Mouse (Mus musculus): Measurements from ENCODE around the gene Sorl1. TPM values are rescaled to one million over a fixed set of nuclear protein-coding genes. Genes with fewer than 3 reads are reported as not detected.

Sorl1 gene
- polyA plus RNA-seq, 1 experiment from 2014 or later: 13.3 TPM

DNA sequence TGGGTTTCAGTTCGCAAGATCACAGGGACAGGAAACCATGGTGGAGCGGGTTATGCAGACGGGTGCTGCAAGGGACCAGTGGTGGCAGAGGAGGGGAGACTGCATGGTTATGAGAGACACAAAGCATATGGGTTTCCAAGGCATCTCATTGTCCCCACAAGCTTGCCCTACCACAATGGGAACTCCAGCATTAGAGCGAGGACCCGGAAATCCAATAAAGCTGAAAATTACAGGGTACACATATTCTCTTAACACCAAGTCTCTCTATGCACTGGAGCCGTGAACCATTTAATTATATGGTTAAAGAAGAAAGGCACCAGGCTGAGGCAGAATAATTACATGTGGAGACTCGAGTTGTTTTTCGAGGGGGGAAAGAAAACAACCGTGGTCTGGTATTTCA is 139.0 kb downstream of the Sorl1 start:
- Histone ChIP-seq H3K9ac (replicated peaks) (no peak overlapping the region), H3K27ac (replicated peaks) (no peak overlapping the region), H3K4me2 (no peak overlapping the region), H3K4me1 (peaks cover 3% of the 10 kb centered on the region; the same call in 1 of the 2 replicates), H3K36me3 (peaks cover 57% of the 10 kb centered on the region), H3K27me3 (replicated peaks) (no peaks in the 10 kb centered on the region), H3K9me3 (replicated peaks) (no peaks in the 10 kb centered on the region), H3K4me3 (replicated peaks) (no peak overlapping the region)
- 55% methylated on average over 9 of the region's 9 CpGs for WGBS
- ATAC-seq (ENCODE audit: low FRiP score): no peak

DNA sequence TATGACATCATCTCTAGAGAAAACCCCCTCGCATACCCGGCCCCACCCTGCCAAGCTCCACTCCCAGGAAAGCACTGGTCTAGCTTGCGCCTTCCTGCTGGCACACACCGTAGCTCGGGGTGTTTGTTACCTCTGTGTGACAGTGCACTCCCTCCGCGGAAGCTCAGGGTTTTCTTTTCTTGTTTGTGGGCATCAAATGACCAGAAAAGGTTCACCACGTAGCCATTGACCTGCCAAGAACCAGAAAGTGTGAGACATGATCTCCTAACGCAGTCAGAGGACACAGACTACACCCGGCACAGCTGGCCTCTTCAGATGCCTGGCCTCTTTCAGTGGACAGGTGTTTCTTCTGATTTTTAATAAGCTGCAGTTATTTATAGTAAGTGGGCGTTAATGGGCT is 139.8 kb downstream of the Sorl1 start:
- ATAC-seq (ENCODE audit: low FRiP score): no peak

DNA sequence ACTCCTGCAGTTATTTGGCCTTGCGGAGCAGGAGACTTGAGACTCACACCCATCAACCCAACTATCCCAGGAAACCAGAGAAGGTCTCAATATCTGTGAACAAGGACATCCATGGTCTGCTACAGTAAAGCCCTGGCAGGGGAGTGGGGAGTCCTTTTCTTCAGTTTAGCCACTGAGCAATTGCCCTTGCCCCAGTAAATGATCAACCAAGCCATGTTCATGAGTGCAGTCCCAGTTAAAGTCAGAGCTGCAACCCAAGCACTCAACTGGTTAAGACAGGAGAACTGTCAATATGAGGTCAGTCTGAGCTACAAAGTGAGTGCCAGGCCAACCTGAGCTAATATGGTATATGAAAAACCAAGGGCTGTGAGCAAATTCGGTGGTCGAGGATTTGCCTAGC is 140.8 kb downstream of the Sorl1 start:
- peaks cover 46% of the 10 kb centered on the region for H3K36me3 ChIP-seq
- WGBS: 93% methylated on average over 3 of the region's 3 CpGs
- no peak overlapping the region for H3K9ac ChIP-seq (replicated peaks)
- H3K9me3 ChIP-seq (replicated peaks): no peaks in the 10 kb centered on the region
- no peak overlapping the region for H3K27ac ChIP-seq (replicated peaks)
- no peak overlapping the region for H3K4me2 ChIP-seq
- H3K27me3 ChIP-seq (replicated peaks): no peaks in the 10 kb centered on the region
- no peak overlapping the region for H3K4me3 ChIP-seq (replicated peaks)
- peaks cover 3% of the 10 kb centered on the region; the same call in 1 of the 2 replicates for H3K4me1 ChIP-seq
- no peak for ATAC-seq (ENCODE audit: low FRiP score)

More for the DNA sequence above, 139.8 kb downstream of the Sorl1 start:
- Histone ChIP-seq H3K9ac (replicated peaks) (no peak overlapping the region), H3K4me1 (peaks cover 3% of the 10 kb centered on the region; the same call in 1 of the 2 replicates), H3K9me3 (replicated peaks) (no peaks in the 10 kb centered on the region), H3K4me3 (replicated peaks) (no peak overlapping the region), H3K27ac (replicated peaks) (no peak overlapping the region), H3K27me3 (replicated peaks) (no peaks in the 10 kb centered on the region), H3K36me3 (peaks cover 55% of the 10 kb centered on the region), H3K4me2 (no peak overlapping the region)
- WGBS: 93% methylated on average over 11 of the region's 11 CpGs

DNA sequence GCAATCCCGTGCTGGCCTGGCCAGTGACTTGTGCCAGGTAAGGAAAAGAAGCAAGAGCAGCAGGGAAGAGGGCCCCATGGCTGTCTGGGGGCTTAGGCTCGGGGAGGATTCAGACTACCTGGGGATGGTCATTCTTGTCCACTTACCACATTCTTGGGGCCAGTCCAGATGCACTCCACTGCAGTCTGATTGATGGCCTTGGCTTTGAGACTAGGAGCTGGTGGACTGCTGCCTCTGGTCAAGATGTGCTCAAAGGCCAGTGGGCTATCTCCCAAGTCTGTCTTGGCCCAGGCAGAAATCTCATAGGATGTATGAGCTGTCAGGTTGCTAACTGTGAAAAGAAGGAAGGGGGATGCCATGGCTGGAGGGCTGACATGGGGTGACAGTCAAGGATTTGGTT is 141.3 kb downstream of the Sorl1 start:
- peaks cover 49% of the 10 kb centered on the region for H3K36me3 ChIP-seq
- H3K4me2 ChIP-seq: no peak overlapping the region
- H3K9me3 ChIP-seq (replicated peaks): no peaks in the 10 kb centered on the region
- ATAC-seq (ENCODE audit: low FRiP score): no peak
- 68% methylated on average over 2 of the region's 2 CpGs for WGBS
- no peaks in the 10 kb centered on the region for H3K27me3 ChIP-seq (replicated peaks)
- no peak overlapping the region for H3K4me3 ChIP-seq (replicated peaks)
- no peak overlapping the region for H3K27ac ChIP-seq (replicated peaks)
- H3K4me1 ChIP-seq: peaks cover 3% of the 10 kb centered on the region; the same call in 1 of the 2 replicates
- H3K9ac ChIP-seq (replicated peaks): no peak overlapping the region

DNA sequence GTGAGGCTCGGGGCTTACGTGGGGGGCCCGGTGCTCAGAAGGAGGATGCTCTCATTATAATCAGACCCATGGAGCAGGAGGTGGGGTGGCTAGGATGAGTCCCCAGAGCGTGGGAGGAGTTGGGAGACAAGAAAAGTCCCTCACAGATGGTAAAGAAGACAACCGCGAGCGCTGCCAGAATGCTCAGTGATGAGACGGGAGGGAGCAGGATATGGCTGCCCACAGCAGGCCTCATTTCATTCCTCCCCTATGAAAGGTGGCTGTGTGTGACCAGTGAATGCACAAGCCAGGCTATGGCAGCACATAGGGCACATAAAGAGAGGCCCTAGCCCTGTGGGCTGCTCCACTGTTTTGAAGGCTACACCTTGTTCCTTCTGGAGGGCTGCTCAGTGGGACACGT is 142.1 kb downstream of the Sorl1 start:
- 87% methylated on average over 9 of the region's 9 CpGs for WGBS
- H3K36me3 ChIP-seq: peaks cover 53% of the 10 kb centered on the region

DNA sequence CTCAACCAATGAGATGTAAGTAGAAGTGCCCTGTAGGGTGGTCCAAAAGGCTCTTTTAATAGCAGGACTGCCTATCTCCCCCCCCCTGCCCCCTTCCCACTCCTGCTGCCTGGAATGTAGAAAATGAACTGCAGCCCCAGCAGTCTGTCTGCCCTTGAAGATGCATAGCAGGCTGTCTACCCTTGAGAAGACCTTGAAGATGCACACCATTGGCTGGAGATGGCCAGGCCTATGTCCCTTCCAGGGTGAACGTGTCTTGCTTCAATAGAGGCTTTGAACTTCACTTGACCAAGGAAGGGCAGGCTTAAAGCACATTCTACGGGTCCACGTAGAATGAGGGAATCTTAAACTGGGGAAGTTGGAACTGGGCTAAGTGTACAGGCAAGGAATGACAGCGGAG is 142.8 kb downstream of the Sorl1 start:
- Histone ChIP-seq H3K27me3 (replicated peaks) (no peaks in the 10 kb centered on the region), H3K9ac (replicated peaks) (no peak overlapping the region), H3K4me3 (replicated peaks) (no peak overlapping the region), H3K9me3 (replicated peaks) (no peaks in the 10 kb centered on the region), H3K4me2 (no peak overlapping the region), H3K27ac (replicated peaks) (no peak overlapping the region), H3K4me1 (peaks cover 3% of the 10 kb centered on the region; the same call in 1 of the 2 replicates), H3K36me3 (peaks cover 57% of the 10 kb centered on the region)
- ATAC-seq (ENCODE audit: low FRiP score): no peak
- 84% methylated on average over 4 of the region's 4 CpGs for WGBS

More for the DNA sequence above, 142.1 kb downstream of the Sorl1 start:
- no peaks in the 10 kb centered on the region for H3K9me3 ChIP-seq (replicated peaks)
- H3K27ac ChIP-seq (replicated peaks): no peak overlapping the region
- no peak overlapping the region for H3K4me2 ChIP-seq
- H3K27me3 ChIP-seq (replicated peaks): no peaks in the 10 kb centered on the region
- no peak for ATAC-seq (ENCODE audit: low FRiP score)
- no peak overlapping the region for H3K4me3 ChIP-seq (replicated peaks)
- H3K9ac ChIP-seq (replicated peaks): no peak overlapping the region
- H3K4me1 ChIP-seq: peaks cover 3% of the 10 kb centered on the region; the same call in 1 of the 2 replicates

DNA sequence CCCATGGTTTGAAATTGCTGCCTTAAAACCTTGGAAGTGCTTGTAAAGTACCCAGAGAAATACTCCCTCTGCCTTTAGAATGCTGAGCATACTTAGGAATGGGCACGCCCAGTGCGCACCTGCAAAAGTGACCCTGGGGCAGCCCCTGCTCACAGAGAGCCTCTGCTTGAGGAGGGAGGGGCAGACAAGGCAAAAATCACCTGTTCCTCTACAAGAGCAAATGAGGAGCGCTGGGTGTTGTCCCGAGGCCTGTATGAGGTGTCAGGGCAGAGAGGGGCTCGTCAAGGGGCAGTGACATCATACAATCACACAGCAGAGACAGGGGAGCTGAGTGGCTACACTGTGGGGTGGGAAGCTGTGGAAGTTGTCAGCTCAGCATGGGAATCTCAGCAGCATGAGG is 143.3 kb downstream of the Sorl1 start:
- 82% methylated on average over 5 of the region's 5 CpGs for WGBS
- H3K9ac ChIP-seq (replicated peaks): no peak overlapping the region
- no peaks in the 10 kb centered on the region for H3K9me3 ChIP-seq (replicated peaks)
- H3K36me3 ChIP-seq: peaks cover 58% of the 10 kb centered on the region
- no peak overlapping the region for H3K4me2 ChIP-seq
- H3K4me3 ChIP-seq (replicated peaks): no peak overlapping the region
- no peak overlapping the region for H3K27ac ChIP-seq (replicated peaks)
- no peak for ATAC-seq (ENCODE audit: low FRiP score)
- H3K27me3 ChIP-seq (replicated peaks): no peaks in the 10 kb centered on the region
- peaks cover 2% of the 10 kb centered on the region; the same call in 1 of the 2 replicates for H3K4me1 ChIP-seq

DNA sequence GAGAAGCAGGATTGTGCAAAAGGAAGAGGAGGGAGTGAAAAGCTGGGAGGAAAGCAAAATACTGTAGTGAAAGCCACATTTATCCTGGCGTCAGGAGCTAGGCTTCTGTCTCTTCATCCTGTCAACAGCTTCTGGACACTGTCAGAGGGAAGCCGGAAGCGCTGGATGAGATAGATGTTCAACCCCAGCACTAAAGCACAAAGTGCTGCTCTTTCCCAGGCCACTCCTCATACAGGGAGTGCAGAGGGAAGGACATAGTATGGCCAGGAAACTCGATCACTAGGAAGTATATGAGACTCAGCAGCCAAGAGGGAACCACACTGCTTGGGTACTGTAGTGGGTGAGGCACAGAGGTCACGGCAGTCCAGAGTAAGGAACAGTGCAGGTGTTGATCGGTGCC is 145.7 kb downstream of the Sorl1 start:
- H3K36me3 ChIP-seq: peaks cover 53% of the 10 kb centered on the region
- 95% methylated on average over 6 of the region's 6 CpGs for WGBS

DNA sequence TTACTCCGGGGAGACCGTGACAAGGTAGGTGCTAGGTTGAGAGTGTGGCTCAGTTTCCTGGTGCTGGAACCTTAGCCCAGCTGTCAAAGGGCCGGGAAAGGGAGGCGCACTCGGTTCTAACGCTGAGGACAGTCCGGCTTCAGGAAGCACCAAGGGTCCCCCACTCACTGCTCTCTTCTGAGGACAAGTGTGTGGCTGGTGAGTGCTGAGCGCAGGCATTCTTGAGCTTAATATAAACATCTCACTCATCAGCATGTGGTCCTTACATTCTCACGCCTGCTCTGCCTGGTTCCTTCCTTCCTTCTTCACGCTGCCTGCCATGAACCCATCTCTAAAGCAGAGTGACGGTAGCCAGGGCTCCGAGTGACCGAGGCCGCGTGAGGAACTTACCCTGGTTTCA is 148.1 kb downstream of the Sorl1 start:
- Histone ChIP-seq H3K36me3 (peaks cover 41% of the 10 kb centered on the region), H3K9ac (replicated peaks) (no peak overlapping the region), H3K4me3 (replicated peaks) (no peak overlapping the region), H3K27me3 (replicated peaks) (no peaks in the 10 kb centered on the region), H3K9me3 (replicated peaks) (no peaks in the 10 kb centered on the region), H3K4me2 (no peak overlapping the region), H3K4me1 (peaks cover 5% of the 10 kb centered on the region), H3K27ac (replicated peaks) (no peak overlapping the region)
- 91% methylated on average over 15 of the region's 15 CpGs for WGBS
- no peak for ATAC-seq (ENCODE audit: low FRiP score)

More for the DNA sequence above, 145.7 kb downstream of the Sorl1 start:
- Histone ChIP-seq H3K4me1 (peaks cover 5% of the 10 kb centered on the region), H3K27me3 (replicated peaks) (no peaks in the 10 kb centered on the region), H3K4me2 (no peak overlapping the region), H3K27ac (replicated peaks) (no peak overlapping the region), H3K9me3 (replicated peaks) (no peaks in the 10 kb centered on the region), H3K9ac (replicated peaks) (no peak overlapping the region), H3K4me3 (replicated peaks) (no peak overlapping the region)
- ATAC-seq (ENCODE audit: low FRiP score): no peak

DNA sequence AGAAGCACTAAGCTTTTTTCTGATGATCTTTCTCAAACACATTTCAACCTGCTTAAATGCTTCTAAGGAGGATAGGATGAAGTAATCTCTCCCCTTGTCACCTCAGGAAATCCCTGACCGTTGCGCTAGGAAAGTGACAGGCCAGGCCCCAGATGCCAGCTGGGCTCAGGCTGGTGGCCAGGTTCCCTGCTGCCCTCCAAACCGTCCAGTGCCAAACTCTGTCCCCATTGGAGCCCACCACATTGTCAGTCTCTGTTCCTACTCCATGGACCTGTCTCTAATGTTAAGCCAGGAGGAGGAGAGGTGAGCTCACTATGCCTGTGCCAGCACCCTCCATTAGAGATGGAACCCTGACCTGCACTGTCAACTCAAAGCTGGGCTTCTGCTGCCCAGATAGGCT is 149.4 kb downstream of the Sorl1 start:
- WGBS: 81% methylated on average over 3 of the region's 3 CpGs
- ATAC-seq (ENCODE audit: low FRiP score): no peak
- Histone ChIP-seq H3K4me3 (replicated peaks) (no peak overlapping the region), H3K36me3 (peaks cover 33% of the 10 kb centered on the region), H3K27ac (replicated peaks) (no peak overlapping the region), H3K27me3 (replicated peaks) (no peaks in the 10 kb centered on the region), H3K4me2 (no peak overlapping the region), H3K9me3 (replicated peaks) (no peaks in the 10 kb centered on the region), H3K9ac (replicated peaks) (no peak overlapping the region), H3K4me1 (peaks cover 5% of the 10 kb centered on the region)

DNA sequence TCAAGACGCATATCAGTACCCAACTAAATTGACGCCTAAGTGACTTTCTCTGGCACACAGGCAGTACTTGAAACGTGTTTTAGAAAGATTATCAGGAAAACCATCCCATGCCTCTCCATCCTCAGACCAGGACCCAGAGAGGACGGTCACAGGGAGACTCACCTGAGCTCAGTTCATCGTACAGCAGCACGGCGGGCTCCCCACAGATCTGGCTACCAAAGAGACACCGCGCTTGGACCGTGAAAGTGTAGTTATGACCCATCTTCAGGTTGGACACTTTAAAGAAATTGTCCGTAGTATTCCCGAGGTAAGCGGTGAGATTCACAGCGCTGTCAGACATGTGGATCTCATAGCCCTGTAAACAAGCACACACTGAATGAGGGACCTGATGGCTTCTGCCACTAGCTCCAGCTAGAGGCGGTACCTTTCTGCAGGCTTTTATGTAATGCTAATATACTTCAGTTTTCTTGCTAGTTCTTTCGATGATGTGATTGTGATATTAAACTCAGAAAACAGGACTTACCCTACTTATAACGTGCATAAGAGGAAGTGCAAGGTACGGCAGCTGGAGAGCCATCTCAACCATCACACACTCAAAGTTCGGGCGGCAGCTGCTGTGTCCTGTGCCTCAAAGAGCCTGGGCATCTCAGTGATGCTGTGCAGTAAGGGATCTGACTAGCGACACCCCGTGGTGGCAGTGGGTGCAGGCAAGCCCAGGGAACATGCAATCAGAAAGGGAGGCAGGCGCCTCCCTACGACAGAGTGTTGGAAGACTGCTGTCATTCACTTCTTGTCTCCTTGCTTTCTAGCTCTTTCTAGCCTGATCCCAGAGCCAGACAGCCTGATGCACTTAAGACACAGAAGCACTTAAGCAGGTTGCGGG is 150.1 kb downstream of the Sorl1 start:
- H3K9me3 ChIP-seq (replicated peaks): no peaks in the 10 kb centered on the region
- 73% methylated on average over 25 of the region's 25 CpGs for WGBS
- 0 out of 2 replicates have a peak overlapping the region, but pooled peaks have one; percentile 33 for H3K27ac ChIP-seq (replicated peaks)
- H3K9ac ChIP-seq (replicated peaks): no peak overlapping the region
- peaks cover 37% of the 10 kb centered on the region for H3K36me3 ChIP-seq
- peaks cover 5% of the 10 kb centered on the region for H3K4me1 ChIP-seq
- H3K4me3 ChIP-seq (replicated peaks): no peak overlapping the region
- no peaks in the 10 kb centered on the region for H3K27me3 ChIP-seq (replicated peaks)
- ATAC-seq (ENCODE audit: low FRiP score): peak; percentile 85
- H3K4me2 ChIP-seq: no peak overlapping the region

DNA sequence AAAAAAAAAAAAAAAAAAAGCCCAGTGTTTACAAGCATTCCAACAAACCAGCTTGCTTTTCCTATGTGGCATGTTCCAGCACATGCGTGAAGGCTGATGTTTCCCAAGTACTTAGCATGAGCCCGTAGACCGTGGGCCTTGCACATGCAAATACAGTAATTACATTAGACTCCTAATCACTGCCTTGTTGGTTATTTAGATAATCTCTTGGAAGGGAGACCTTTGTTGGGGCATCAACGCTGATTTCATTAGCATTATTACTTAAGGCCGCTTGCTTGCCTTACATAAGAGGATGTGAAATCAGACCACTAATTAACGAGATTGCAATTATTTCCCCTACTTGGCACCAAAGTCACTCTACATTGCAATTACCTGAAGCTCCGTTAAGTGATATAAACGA is 154.1 kb downstream of the Sorl1 start:
- Histone ChIP-seq H3K27me3 (replicated peaks) (no peaks in the 10 kb centered on the region), H3K4me1 (peaks cover 5% of the 10 kb centered on the region), H3K36me3 (peaks cover 14% of the 10 kb centered on the region), H3K9ac (replicated peaks) (no peak overlapping the region), H3K27ac (replicated peaks) (no peak overlapping the region), H3K9me3 (replicated peaks) (no peaks in the 10 kb centered on the region), H3K4me2 (no peak overlapping the region), H3K4me3 (replicated peaks) (no peak overlapping the region)
- peak; percentile 30; the same call in 1 of the 2 replicates for ATAC-seq (ENCODE audit: low FRiP score)
- 60% methylated on average over 8 of the region's 8 CpGs for WGBS
